Mouse (Mus musculus) kidney, embryonic 16.5 days (tissue): ENCODE results near the gene Fam186a. TPM values are rescaled to one million over a fixed set of nuclear protein-coding genes. Genes with fewer than 3 reads are reported as not detected.
"Not testable (repeated sequence)": the region's sequence is repeated elsewhere in the genome, so short reads cannot be mapped to it uniquely, and the experiment has no call there.

Experiments used
- ATAC-seq: fragments of 200-750 bp; cut with Nextera tagmentation; 2 replicates; pipeline ENCODE4 v1.8.0; 2017; ENCODE audit warnings: moderate TSS enrichment; ENCODE audit not compliant: low FRiP score, low TSS enrichment
- H3K27ac ChIP-seq: fragments of 300-500 bp; sonication (generic); 2 replicates; pipeline ENCODE4 v1.5.1; 2014; ENCODE audit warnings: low read length
- H3K27me3 ChIP-seq: fragments of 300-500 bp; sonication (generic); 2 replicates; pipeline ENCODE4 v1.6.1; 2014; ENCODE audit warnings: low read length, control low read depth, mixed read lengths; ENCODE audit not compliant: insufficient read depth
- H3K36me3 ChIP-seq: fragments of 300-500 bp; sonication (generic); 2 replicates; pipeline ENCODE4 v1.6.1; 2014; ENCODE audit warnings: low read length, control low read depth, mixed read lengths; ENCODE audit not compliant: insufficient read depth
- H3K4me1 ChIP-seq: fragments of 300-500 bp; sonication (generic); 2 replicates; pipeline ENCODE4 v1.6.1; 2014; ENCODE audit warnings: low read length, control low read depth, mixed read lengths; ENCODE audit not compliant: insufficient read depth
- H3K4me2 ChIP-seq: fragments of 300-500 bp; sonication (generic); replicated peaks from 2 replicates; pipeline ENCODE4 v1.6.1; 2014; ENCODE audit warnings: low read depth, low read length
- H3K4me3 ChIP-seq: fragments of 300-500 bp; sonication (generic); 2 replicates; pipeline ENCODE4 v1.5.1; 2014; ENCODE audit warnings: mild to moderate bottlenecking, low read length
- H3K9ac ChIP-seq: fragments of 300-500 bp; sonication (generic); replicated peaks from 2 replicates; pipeline ENCODE4 v1.6.1; 2014; ENCODE audit warnings: low read length
- H3K9me3 ChIP-seq: fragments of 300-500 bp; sonication (generic); 2 replicates; pipeline ENCODE4 v1.6.1; 2016; ENCODE audit warnings: low read length, control low read depth
- WGBS: fragments of 180-500 bp; shearing (Covaris S2); extraction: QIAGEN DNeasy Blood & Tissue Kit; methylation state at CpG from one replicate; pipeline ENCODE4 v1.1.7; 2014; 5-methylcytosine and 5-hydroxymethylcytosine counted together
- polyA plus RNA-seq: library from polyadenylated mRNA; unstranded; fragments of >200 nt; fragmentation: Nextera tagmentation; extraction: Ambion mirVana; gene quantifications from 2 replicates; pipeline ENCODE4 v1.2.1, GENCODE M21; 2015

The Fam186a gene
- polyA plus RNA-seq, 1 experiment from 2014 or later: 0.02 TPM

DNA sequence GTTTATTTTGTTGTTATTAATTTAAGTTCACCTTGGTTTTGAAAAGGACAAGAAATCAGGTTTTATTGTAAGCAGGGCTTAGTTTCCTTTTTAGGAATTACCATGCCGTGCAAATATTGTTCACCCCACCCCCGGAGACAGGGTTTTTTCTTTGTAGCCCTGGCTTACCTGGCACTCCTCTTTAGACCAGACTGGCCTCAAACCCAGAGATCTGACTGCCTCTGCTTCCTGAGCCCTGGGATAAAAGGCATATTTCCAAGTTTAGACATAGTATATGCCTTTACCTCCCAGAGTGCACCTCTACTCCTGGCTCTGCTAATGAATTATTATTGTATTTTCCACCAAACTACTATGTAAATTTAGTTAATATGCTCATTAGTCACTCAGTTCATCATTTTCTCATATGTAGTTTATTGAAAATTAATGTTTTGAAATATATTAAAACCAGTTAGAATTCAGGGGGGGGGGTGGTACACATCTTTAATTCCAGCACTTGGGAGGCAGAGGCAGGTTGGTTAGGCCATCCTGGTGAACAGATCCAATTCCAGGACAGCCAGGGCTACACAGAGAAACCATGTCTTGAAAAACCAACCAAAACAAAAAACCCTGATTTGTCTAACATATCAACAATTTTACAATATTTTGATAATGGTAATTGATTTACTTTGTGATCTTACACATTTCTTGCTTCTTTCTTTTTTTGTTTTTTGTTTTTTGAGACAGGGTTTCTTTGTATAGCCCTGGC, 7.8 kb upstream of the Fam186a start:
- no peak for ATAC-seq
- H3K4me3 ChIP-seq: no peak overlapping the region
- 77% methylated on average over 2 of the region's 2 CpGs for WGBS
- 0 out of 2 replicates have a peak overlapping the region, but pooled peaks have one; percentile 23 for H3K4me2 ChIP-seq
- no peaks in the 10 kb centered on the region for H3K9me3 ChIP-seq
- H3K27me3 ChIP-seq: no peaks in the 10 kb centered on the region
- H3K9ac ChIP-seq: no peak overlapping the region
- no peak overlapping the region for H3K27ac ChIP-seq
- H3K4me1 ChIP-seq: peaks cover 10% of the 10 kb centered on the region
- no peaks in the 10 kb centered on the region for H3K36me3 ChIP-seq

DNA sequence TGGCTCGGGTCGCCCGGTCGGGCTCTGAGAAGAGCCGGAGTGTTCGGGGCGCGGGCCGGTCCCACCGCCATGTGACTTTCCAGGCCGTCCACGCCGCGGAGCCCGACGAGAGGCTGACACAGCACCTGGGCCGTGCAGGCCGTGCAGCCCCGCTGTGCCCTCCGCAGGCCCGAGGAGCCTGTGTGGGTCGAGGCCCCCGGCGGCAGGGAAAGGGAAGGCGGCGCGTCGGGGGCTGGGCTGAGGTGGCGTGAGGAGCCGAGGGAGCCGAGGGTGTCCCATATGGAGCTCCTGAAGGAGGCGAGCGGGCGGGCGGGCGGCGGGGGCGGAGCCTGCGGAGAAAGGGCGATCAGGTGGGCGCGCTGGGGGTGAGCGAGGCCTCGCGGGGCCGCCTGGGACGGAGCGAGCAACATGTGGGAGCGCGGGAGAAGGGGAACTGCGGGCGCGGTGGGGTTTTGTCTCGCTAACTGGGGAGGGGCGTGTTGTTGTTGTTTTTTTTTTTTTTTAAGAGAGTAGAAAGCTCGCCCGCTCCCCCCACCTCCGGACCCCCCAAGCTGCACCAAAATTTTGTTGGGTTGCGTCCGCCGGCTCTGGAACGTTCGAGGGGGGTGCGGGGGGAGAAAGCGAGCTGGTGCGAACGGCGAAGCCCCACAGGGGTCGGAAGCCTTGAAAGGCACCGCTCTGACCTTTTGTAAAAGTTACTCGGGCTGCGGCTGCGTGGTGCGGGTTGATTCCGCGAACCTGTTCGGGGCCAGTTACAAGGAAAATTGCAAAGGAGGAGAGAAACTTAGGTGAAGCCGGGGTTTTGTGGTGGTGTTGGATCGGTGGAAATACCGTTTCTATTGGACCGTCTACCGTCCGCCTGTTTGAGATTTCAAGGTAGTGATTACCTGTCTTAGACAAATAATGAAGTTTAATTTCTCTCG, 6.4 kb upstream of the Fam186a start:
- H3K27me3 ChIP-seq: no peaks in the 10 kb centered on the region
- peak overlapping the region; percentile 95 for H3K9ac ChIP-seq
- ATAC-seq: peak; percentile 93
- under 1% methylated on average over 70 of the region's 84 CpGs for WGBS
- H3K27ac ChIP-seq: peak overlapping the region; percentile 99
- H3K4me3 ChIP-seq: peak overlapping the region; percentile 98
- H3K4me2 ChIP-seq: peak overlapping the region; percentile 70
- H3K4me1 ChIP-seq: peaks cover 10% of the 10 kb centered on the region; the same call in 1 of the 2 replicates
- H3K36me3 ChIP-seq: no peaks in the 10 kb centered on the region
- H3K9me3 ChIP-seq: no peaks in the 10 kb centered on the region

DNA sequence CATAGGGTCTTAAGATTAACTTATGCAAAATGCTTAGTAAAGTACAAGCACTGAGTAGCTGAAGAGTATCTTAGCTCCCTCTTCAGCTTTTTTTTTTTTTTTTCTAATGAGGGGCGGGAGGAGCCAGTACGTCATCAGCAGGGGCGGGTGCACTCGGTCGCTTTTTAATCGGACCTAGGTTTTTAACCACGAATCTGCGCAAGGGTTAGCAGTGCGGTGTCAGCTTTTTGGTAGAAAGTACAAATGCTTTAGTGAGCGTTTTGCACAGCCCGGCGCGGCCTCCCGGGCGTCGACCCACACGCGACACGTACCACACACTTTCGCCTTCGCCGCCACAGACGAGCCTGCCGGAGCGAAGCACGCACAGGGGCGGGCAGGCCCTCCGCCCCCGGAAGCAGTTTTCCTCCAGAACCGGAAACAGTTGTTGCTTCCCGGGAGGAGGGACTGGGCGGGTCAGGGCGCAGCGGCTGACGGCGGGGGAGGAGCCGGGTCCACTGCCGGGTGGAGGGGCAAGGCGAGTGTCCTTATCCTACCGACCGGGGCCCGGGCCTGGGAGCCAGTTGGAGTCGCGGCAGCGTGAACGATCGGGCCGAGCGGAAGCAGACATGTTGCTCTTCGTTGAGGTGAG, 5.6 kb upstream of the Fam186a start:
- Histone ChIP-seq H3K36me3 (no peaks in the 10 kb centered on the region), H3K27me3 (no peaks in the 10 kb centered on the region), H3K4me1 (peaks cover 10% of the 10 kb centered on the region; the same call in 1 of the 2 replicates), H3K9ac (peak overlapping the region; percentile 95), H3K9me3 (no peaks in the 10 kb centered on the region), H3K4me3 (peak overlapping the region; percentile 98), H3K27ac (peak overlapping the region; percentile 99), H3K4me2 (peak overlapping the region; percentile 70)
- WGBS: under 1% methylated on average over 50 of the region's 50 CpGs
- peak; percentile 98 for ATAC-seq

DNA sequence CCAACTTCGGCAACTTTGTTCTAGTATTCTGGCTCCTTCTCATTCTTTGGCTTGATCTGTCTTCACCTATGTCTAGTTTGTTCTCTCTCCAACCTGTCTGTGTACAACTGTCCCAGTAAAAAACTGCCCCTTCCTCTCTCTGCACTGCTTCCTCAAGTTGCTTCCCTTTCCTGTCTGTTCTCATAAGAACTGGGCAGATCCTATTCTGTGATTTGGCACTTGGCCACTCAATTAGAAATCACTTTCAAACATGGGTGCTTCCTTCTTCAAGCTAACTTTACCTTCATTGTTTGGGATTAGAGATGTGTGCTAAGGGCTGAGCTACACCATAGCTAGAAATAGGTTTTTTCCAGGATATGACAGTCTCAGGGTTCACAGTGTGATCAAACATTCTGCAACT, 3.7 kb upstream of the Fam186a start:
- Histone ChIP-seq H3K4me1 (peaks cover 7% of the 10 kb centered on the region; the same call in 1 of the 2 replicates), H3K27ac (no peak overlapping the region), H3K9me3 (no peaks in the 10 kb centered on the region), H3K4me3 (no peak overlapping the region), H3K9ac (no peak overlapping the region), H3K4me2 (no peak overlapping the region), H3K27me3 (no peaks in the 10 kb centered on the region), H3K36me3 (no peaks in the 10 kb centered on the region)
- no peak for ATAC-seq
- WGBS: 58% methylated on average over 1 of the region's 1 CpGs

DNA sequence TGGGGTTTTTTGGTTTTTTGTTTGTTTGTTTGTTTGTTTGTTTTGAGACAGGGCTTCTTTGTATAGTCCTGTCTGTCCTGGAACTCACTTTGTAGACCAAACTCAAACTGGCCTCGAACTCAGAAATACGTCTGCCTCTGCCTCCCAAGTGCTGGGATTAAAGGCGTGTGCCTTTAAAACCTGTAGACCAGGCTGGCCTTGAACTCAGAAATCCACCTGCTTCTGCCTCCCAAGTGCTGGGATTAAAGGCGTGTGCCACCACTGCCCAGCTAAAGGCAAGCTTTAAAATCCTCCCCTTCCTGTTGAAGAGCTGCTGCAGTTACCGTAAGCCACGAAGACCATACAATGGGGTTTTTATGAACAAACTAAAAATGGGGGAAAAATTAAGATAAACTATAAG, 2.9 kb upstream of the Fam186a start, which contains the start of gene Larp4:
Gene Larp4, plus strand, starts transcription at position 301 of the 400 bp plus-strand sequence.
- H3K36me3 ChIP-seq, ATAC-seq, H3K27ac ChIP-seq, H3K4me1 ChIP-seq, H3K9me3 ChIP-seq, H3K27me3 ChIP-seq, H3K9ac ChIP-seq, H3K4me3 ChIP-seq, H3K4me2 ChIP-seq: not testable (repeated sequence)
- WGBS: 84% methylated on average over 6 of the region's 6 CpGs

DNA sequence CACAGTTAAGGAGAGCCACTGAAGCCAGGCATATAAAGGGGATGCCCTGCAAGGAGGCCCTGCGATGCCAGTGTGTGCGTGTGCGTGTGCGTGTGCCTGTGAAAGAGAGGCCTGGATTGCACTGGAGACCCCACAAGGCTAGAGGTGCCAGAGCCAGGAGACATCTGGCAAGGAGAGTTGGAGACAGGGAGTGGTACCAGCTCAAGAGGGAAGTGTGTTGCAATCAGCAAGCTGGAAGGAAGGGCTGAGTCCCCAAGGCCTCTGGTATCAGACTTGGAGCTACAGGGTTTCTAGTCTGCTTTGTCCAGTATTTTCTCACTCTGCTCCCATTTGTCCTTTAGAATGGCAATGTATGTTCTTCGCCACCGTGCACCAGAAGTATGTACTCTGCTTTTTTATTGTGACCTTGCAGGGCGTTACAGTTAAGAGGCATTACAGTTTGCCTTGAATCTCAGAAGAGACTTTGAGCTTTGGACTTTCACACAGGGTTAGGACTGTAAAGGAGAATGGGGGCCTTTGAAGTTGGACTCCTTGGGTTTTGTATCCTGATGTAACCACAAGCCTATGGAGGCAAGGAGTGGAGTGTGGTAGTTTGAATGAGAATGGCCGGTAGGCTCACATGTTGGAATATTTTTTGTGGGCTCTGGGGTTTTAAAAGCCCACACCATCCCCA, 1.6 kb downstream of the Fam186a start:
- Histone ChIP-seq H3K4me1 (no peaks in the 10 kb centered on the region), H3K36me3 (no peaks in the 10 kb centered on the region), H3K9ac (no peak overlapping the region), H3K27me3 (no peaks in the 10 kb centered on the region), H3K9me3 (no peaks in the 10 kb centered on the region), H3K27ac (no peak overlapping the region), H3K4me3 (no peak overlapping the region), H3K4me2 (no peak overlapping the region)
- 87% methylated on average over 8 of the region's 8 CpGs for WGBS
- no peak for ATAC-seq

DNA sequence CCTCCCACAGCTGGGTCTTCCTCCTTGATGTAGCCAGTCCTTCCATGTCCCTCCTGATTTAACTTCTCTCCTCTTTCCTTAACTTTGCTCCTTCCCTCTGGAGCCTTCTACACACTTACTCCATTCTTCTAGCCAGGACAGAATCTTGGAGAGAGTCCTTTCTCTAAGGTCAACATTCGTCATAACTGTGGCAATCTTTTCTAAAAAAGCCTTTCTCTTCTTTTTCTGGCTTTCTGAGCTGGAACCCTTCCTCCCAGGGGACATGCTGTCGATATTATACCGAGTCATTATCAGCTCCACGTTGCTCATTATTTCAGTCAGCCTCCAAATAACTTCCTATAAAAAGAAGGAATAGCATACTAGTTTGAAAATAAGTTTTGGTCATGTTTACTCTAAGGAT, 11.5 kb downstream of the Fam186a start:
- WGBS: 75% methylated on average over 4 of the region's 4 CpGs
- H3K4me3 ChIP-seq: no peak overlapping the region
- no peaks in the 10 kb centered on the region for H3K4me1 ChIP-seq
- no peak overlapping the region for H3K27ac ChIP-seq
- no peaks in the 10 kb centered on the region for H3K36me3 ChIP-seq
- ATAC-seq: no peak
- H3K4me2 ChIP-seq: no peak overlapping the region
- no peaks in the 10 kb centered on the region for H3K9me3 ChIP-seq
- H3K9ac ChIP-seq: no peak overlapping the region
- no peaks in the 10 kb centered on the region for H3K27me3 ChIP-seq

DNA sequence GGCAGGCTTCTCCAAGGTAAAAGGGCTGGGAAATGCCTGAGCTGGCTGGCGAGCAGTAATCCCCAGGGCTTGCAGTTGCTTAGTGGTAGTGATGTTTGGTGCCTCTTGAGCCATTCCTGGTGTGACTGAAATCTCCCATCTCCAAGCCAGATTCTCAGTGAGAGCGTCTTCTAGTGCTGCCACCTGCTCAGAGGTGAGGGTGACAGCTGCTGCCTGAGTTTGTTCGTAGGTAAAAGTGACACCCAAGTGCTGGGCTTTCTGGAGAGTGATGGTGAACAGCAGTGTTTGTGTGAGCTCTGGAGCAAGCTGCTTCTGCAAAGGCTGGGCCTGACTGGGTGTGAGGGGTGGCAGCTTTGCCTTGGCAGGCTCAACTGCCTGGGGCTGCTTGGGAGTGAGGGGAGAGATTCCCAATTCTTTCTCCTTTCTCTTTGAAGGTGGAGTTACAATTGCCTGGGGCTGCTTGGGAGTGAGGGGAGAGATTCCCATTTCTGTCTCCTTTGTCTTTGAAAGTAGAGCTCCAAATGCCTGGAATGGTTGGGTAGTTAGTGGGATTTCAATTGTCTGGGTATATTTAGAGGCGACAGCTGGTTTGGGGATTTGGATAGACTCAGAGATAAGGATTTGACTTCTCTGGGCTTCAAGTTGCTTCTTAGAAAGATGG, 25.8 kb downstream of the Fam186a start:
- Histone ChIP-seq H3K27me3 (no peaks in the 10 kb centered on the region), H3K4me1 (no peaks in the 10 kb centered on the region), H3K4me2 (no peak overlapping the region), H3K36me3 (no peaks in the 10 kb centered on the region), H3K4me3 (no peak overlapping the region), H3K9me3 (peaks cover 5% of the 10 kb centered on the region; the same call in 1 of the 2 replicates), H3K27ac (no peak overlapping the region), H3K9ac (no peak overlapping the region)
- ATAC-seq: no peak
- WGBS: 72% methylated on average over 4 of the region's 4 CpGs

DNA sequence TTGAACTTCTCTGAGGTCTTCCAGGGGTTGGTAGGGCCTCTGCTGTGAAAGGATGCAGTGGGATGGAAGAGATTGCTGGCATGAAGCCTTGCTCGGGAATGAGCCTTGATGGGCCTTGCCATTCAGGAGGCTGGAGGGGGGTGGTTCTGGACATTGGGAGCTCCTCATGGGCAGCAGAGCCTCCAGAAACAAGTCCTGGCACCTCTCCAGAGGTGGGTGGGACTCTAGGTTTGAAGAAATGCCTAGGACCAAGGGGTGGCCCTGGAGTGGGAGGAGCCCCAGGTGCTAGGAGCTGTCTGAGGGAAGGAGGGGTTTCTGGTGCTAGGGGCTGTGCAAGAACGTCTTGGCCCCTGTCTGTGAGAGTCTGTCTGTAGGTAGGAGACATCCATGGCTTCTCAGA, 26.4 kb downstream of the Fam186a start:
- 49% methylated on average over 2 of the region's 2 CpGs for WGBS
- Histone ChIP-seq H3K4me3 (no peak overlapping the region), H3K4me2 (no peak overlapping the region), H3K27ac (no peak overlapping the region), H3K9me3 (peaks cover 5% of the 10 kb centered on the region; the same call in 1 of the 2 replicates), H3K4me1 (no peaks in the 10 kb centered on the region), H3K27me3 (no peaks in the 10 kb centered on the region), H3K36me3 (no peaks in the 10 kb centered on the region), H3K9ac (no peak overlapping the region)
- no peak for ATAC-seq
